ENCODE assay signal across 13 mouse cellular contexts in genomic region chr5:104149349-104149748, GRCm38 (mm10). TPM values are rescaled to one million over a fixed set of nuclear protein-coding genes. Genes with fewer than 3 reads are reported as not detected.
DNase-seq lines count a peak whose midpoint lies in the region; ATAC-seq and TF ChIP-seq lines count a peak whose summit lies in the region.
"Had no signal": no experiment of that assay in that cellular context is flagged by ENCODE, and none has a peak within 500 bp of the region (broad histone marks: within the 10 kb centered on the region; RNA-seq: fewer than 3 reads in every experiment).

No protein-coding gene starts in this region.

- ATAC-seq in heart, postnatal 0 days (ENCODE audit: insufficient read depth, low read depth): peak; percentile 62
- no peak for ATAC-seq in forebrain, postnatal 0 days
- ATAC-seq: CD4-positive, CD25-positive, alpha-beta regulatory T cell, adult 4 months had no signal

- DNase-seq in heart, postnatal 0 days (ENCODE audit: low spot score): no peak
- DNase-seq in heart, embryonic 10.5 days (ENCODE audit: low spot score): no peak
- DNase-seq in adrenal gland, adult 8-10 months: peak; percentile 73
- DNase-seq in kidney, adult 8-10 months: peak; percentile 56 to 59
- DNase-seq in lung, postnatal 10 days: peak; percentile 30
- DNase-seq in forebrain, postnatal 0 days: no peak
- DNase-seq in cerebellum, postnatal 4 days (ENCODE audit: low spot score in 2 of 2): no peak
- no peak for DNase-seq in spleen, adult 12 weeks (ENCODE audit: low spot score)
- DNase-seq: liver, embryonic 13.5 days had no signal

- H3K4me3 ChIP-seq in heart, postnatal 0 days (ENCODE audit: low read depth, low read length): no peak overlapping the region
- no peak overlapping the region for H3K4me3 ChIP-seq in heart, embryonic 10.5 days
- H3K4me3 ChIP-seq in forebrain, postnatal 0 days (ENCODE audit: low read depth, low read length): no peak overlapping the region
- H3K4me3 ChIP-seq: embryonic facial prominence, embryonic 15.5 days; liver, embryonic 13.5 days had no signal

- no peaks in the 10 kb centered on the region for H3K27me3 ChIP-seq in heart, postnatal 0 days (ENCODE audit: control insufficient read depth, insufficient read depth, low read length)
- H3K27me3 ChIP-seq in heart, embryonic 10.5 days (ENCODE audit: insufficient read depth, poor library complexity, severe bottlenecking): no peaks in the 10 kb centered on the region
- H3K27me3 ChIP-seq in forebrain, postnatal 0 days (ENCODE audit: insufficient read depth, low read length): no peaks in the 10 kb centered on the region
- H3K27me3 ChIP-seq: embryonic facial prominence, embryonic 15.5 days; liver, embryonic 13.5 days had no signal

- no peak for TF ChIP-seq CTCF in heart, postnatal 0 days (IDR thresholded peaks at IDR 0.05; ENCODE audit: low read depth)
- TF ChIP-seq CTCF in forebrain, postnatal 0 days (IDR thresholded peaks at IDR 0.05; ENCODE audit: low read depth): no peak

- no peaks in the 10 kb centered on the region for H3K36me3 ChIP-seq in heart, postnatal 0 days (replicated peaks; ENCODE audit: control insufficient read depth, insufficient read depth, low read length)
- H3K36me3 ChIP-seq in heart, embryonic 10.5 days: no peaks in the 10 kb centered on the region
- H3K36me3 ChIP-seq in forebrain, postnatal 0 days (ENCODE audit: insufficient read depth): no peaks in the 10 kb centered on the region
- H3K36me3 ChIP-seq: embryonic facial prominence, embryonic 15.5 days; liver, embryonic 13.5 days had no signal

- no peak overlapping the region for H3K4me2 ChIP-seq in heart, postnatal 0 days (ENCODE audit: low read depth, low read length)
- no peak overlapping the region for H3K4me2 ChIP-seq in forebrain, postnatal 0 days (ENCODE audit: low read depth)
- H3K4me2 ChIP-seq: embryonic facial prominence, embryonic 15.5 days; liver, embryonic 13.5 days had no signal

- TF ChIP-seq EP300 in heart, postnatal 0 days (IDR thresholded peaks at IDR 0.05; ENCODE audit: low read depth): no peak

- no peak overlapping the region for H3K9ac ChIP-seq in heart, postnatal 0 days (replicated peaks; ENCODE audit: low read depth, low read length)
- no peak overlapping the region for H3K9ac ChIP-seq in forebrain, postnatal 0 days
- H3K9ac ChIP-seq: embryonic facial prominence, embryonic 15.5 days; liver, embryonic 13.5 days had no signal

- H3K27ac ChIP-seq in heart, postnatal 0 days (ENCODE audit: low read depth): no peak overlapping the region
- no peak overlapping the region for H3K27ac ChIP-seq in heart, embryonic 10.5 days
- no peak overlapping the region for H3K27ac ChIP-seq in forebrain, postnatal 0 days (ENCODE audit: low read depth, low read length)
- H3K27ac ChIP-seq: embryonic facial prominence, embryonic 15.5 days; liver, embryonic 13.5 days had no signal

- 51% methylated on average over 7 of the region's 7 CpGs for WGBS in heart, postnatal 0 days
- 47% methylated on average over 7 of the region's 7 CpGs for WGBS in heart, embryonic 10.5 days
- WGBS in forebrain, postnatal 0 days: 73% methylated on average over 7 of the region's 7 CpGs

- H3K9me3 ChIP-seq in heart, postnatal 0 days (replicated peaks; ENCODE audit: control insufficient read depth, low read length): no peaks in the 10 kb centered on the region
- H3K9me3 ChIP-seq in heart, embryonic 10.5 days: no peaks in the 10 kb centered on the region
- no peaks in the 10 kb centered on the region for H3K9me3 ChIP-seq in forebrain, postnatal 0 days (ENCODE audit: low read length)
- H3K9me3 ChIP-seq: embryonic facial prominence, embryonic 15.5 days; liver, embryonic 13.5 days had no signal

- no peaks in the 10 kb centered on the region for H3K4me1 ChIP-seq in heart, postnatal 0 days (ENCODE audit: control insufficient read depth, insufficient read depth)
- 0 out of 2 replicates have a peak, but pooled peaks cover 3% of the 10 kb centered on the region for H3K4me1 ChIP-seq in heart, embryonic 10.5 days
- no peaks in the 10 kb centered on the region for H3K4me1 ChIP-seq in forebrain, postnatal 0 days (ENCODE audit: insufficient read depth)
- H3K4me1 ChIP-seq: embryonic facial prominence, embryonic 15.5 days; liver, embryonic 13.5 days had no signal

RNA-seq across cellular contexts. Expression of gene Dspp, which starts 21.2 kb away (rescaled TPM):
- not detected in 2 replicates for total RNA-seq in heart, postnatal 0 days (2014; rRNA removed; ENCODE audit: low replicate concordance)
- polyA plus RNA-seq in heart, postnatal 0 days (2015; fragmentation: Nextera tagmentation; extraction: Ambion mirVana): not detected in 2 replicates
- polyA plus RNA-seq in heart, embryonic 10.5 days (2016; fragmentation: Nextera tagmentation; extraction: Ambion mirVana): not detected in 2 replicates
- not detected for total RNA-seq in adrenal gland, adult 8-10 months (2022)
- not detected in 2 replicates for total RNA-seq in forebrain, postnatal 0 days (2014; rRNA removed)
- not detected in 2 replicates for polyA plus RNA-seq in forebrain, postnatal 0 days (2015; fragmentation: Nextera tagmentation; extraction: Ambion mirVana)
- total RNA-seq: hematopoietic stem cell, adult 5-6 weeks had no signal
- polyA plus RNA-seq: CD4-positive, CD25-positive, alpha-beta regulatory T cell, adult 4 months; embryonic facial prominence, embryonic 15.5 days; liver, embryonic 13.5 days; stomach, embryonic 14.5 days had no signal

RNA-seq across cellular contexts. Expression of gene Sparcl1, which starts 35.8 kb away (rescaled TPM):
- 123 and 168 TPM in 2 replicates for total RNA-seq in heart, postnatal 0 days (2014; rRNA removed; ENCODE audit: low replicate concordance)
- 97.3 and 99.0 TPM in 2 replicates for polyA plus RNA-seq in heart, postnatal 0 days (2015; fragmentation: Nextera tagmentation; extraction: Ambion mirVana)
- 11.4 and 17.7 TPM in 2 replicates for polyA plus RNA-seq in heart, embryonic 10.5 days (2016; fragmentation: Nextera tagmentation; extraction: Ambion mirVana)
- total RNA-seq in adrenal gland, adult 8-10 months (2022): 10 to 100 TPM; 33.3 to 48.7 (median 41.3) TPM
- 342 and 344 TPM in 2 replicates for total RNA-seq in forebrain, postnatal 0 days (2014; rRNA removed)
- polyA plus RNA-seq in forebrain, postnatal 0 days (2015; fragmentation: Nextera tagmentation; extraction: Ambion mirVana): 239 and 282 TPM in 2 replicates
- total RNA-seq: hematopoietic stem cell, adult 5-6 weeks had no signal
- polyA plus RNA-seq: CD4-positive, CD25-positive, alpha-beta regulatory T cell, adult 4 months had no signal

RNA-seq across cellular contexts. Expression of gene Dmp1, which starts 53.1 kb away (rescaled TPM):
- total RNA-seq in heart, postnatal 0 days (2014; rRNA removed; ENCODE audit: low replicate concordance): not detected in 2 replicates
- polyA plus RNA-seq in heart, postnatal 0 days (2015; fragmentation: Nextera tagmentation; extraction: Ambion mirVana): 0.05 TPM in 1 of 2 replicates, not detected in the other
- polyA plus RNA-seq in heart, embryonic 10.5 days (2016; fragmentation: Nextera tagmentation; extraction: Ambion mirVana): 0.06 TPM in 1 of 2 replicates, not detected in the other
- under 1 TPM in 2 of 4 experiments, not detected in 2; 0.10 to 0.12 TPM for total RNA-seq in adrenal gland, adult 8-10 months (2022)
- 0.46 and 0.52 TPM in 2 replicates for total RNA-seq in forebrain, postnatal 0 days (2014; rRNA removed)
- polyA plus RNA-seq in forebrain, postnatal 0 days (2015; fragmentation: Nextera tagmentation; extraction: Ambion mirVana): 0.21 and 0.45 TPM in 2 replicates
- polyA plus RNA-seq: CD4-positive, CD25-positive, alpha-beta regulatory T cell, adult 4 months; liver, embryonic 13.5 days had no signal

Comparison
In these comparisons a context has a peak if more than half of its experiments do, and no peak if none do; other contexts are left out.
1. DNase-seq: peak in adrenal gland, adult 8-10 months (single experiment), kidney, adult 8-10 months (2 of 2) and lung, postnatal 10 days (single experiment); none in heart, postnatal 0 days (single experiment), heart, embryonic 10.5 days (single experiment), forebrain, postnatal 0 days (single experiment), cerebellum, postnatal 4 days (0 of 2) and spleen, adult 12 weeks (single experiment).